Mouse (Mus musculus) forebrain, embryonic 15.5 days (tissue): ENCODE results near the gene 1600014C10Rik. TPM values are rescaled to one million over a fixed set of nuclear protein-coding genes. Genes with fewer than 3 reads are reported as not detected.

ENCODE experiments used
- polyA plus RNA-seq: library from polyadenylated mRNA; unstranded; fragments of >200 nt; fragmentation: Nextera tagmentation; extraction: Ambion mirVana; gene quantifications from 2 replicates; pipeline ENCODE4 v1.2.1, GENCODE M21; 2015

Gene 1600014C10Rik
- polyA plus RNA-seq, 1 experiment from 2014 or later, result 16.8 TPM

Other genes with a start within 250 kb of the 1600014C10Rik start
- 38.6 and 40.3 TPM in 2 replicates for gene Uri1, start 159.7 kb upstream of the 1600014C10Rik start, polyA plus RNA-seq
- gene Ccne1, start 75.7 kb upstream of the 1600014C10Rik start, polyA plus RNA-seq, result 13.9 and 16.4 TPM in 2 replicates
- gene Plekhf1, start 44.8 kb downstream of the 1600014C10Rik start, polyA plus RNA-seq, result 0.61 and 0.68 TPM in 2 replicates
- gene Pop4, start 88.2 kb downstream of the 1600014C10Rik start, polyA plus RNA-seq, result 90.7 and 94.9 TPM in 2 replicates